Mouse (Mus musculus) brain, embryonic 18.5 days (tissue): ENCODE data around the gene Ctnnbip1.

Experiments used
- DNase-seq: peaks from one replicate; pipeline ENCODE4 v3.0.0-alpha.2; 2012; ENCODE audit warnings: low read depth, low spot score

The Ctnnbip1 gene

DNA sequence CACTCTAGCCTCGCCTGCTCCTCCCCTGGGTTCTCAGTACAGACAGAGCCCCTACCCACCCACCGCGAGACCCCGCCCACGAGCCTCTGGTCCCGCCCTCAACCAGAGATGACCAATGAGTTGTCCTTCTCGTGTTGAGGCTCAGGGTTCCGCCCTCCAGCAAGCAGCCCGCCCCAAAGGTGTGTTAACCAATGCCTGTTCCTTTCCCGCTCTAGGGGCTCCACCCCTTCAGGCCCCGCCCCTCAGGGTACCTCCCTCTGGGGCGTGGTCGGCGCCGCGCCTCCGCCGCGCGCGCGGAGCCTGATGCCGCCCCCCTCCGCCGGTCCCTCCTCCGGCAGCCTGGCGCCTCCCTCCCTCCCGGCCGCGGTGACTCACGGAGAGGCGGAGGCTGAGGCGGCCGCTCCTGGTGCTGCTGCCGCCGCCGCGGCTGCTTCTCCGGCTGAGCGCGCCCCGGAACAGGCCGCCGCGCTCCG lies at the start of gene Ctnnbip1:
Gene Ctnnbip1 (plus strand): TSS at position 369 of the 473 bp plus-strand sequence.
- peak; percentile 95 for DNase-seq

DNA sequence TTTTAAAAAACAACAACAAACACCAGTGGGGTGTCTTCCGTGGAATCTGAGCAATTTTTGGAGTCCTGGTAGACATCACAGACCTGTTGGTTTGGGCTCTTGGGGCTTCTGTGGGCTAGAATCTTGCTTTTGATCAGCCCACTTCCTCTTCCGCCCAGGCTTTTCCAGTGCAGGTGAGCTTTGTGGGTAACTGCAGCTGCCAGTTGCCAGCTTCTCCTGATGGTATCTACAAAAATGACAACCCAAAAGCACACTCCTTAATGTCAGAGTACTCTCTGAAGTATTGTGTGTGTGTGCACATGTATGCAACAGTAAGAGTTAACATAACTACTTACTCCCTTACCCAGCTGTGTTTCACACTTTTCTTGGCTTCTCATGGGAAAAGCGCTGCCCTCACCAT lies 48.5 kb upstream of the Ctnnbip1 start:
- no peak for DNase-seq

- no peak for DNase-seq
These were observed 42.9 kb upstream of the Ctnnbip1 start for GRCm38 (mm10) chr4:149475096-149475495.

DNA sequence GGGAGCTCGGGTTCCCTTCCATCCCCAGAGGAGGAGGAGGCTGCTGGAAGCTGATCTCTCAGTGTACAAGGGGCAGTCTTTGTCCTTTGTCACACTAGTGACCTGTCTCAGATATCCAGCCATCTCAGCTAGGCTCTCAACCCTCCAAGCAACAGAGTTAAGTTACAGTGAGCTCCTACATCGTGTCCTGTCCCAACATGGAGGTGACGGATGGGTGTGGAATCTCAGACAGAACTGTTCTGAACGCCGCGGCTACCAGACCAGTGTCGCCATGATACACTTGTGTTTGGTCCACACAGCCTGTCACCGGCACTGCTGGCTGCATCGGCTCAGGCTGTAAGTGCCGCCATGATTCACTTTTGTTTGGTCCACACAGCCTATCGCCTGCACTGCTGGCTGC lies 41.0 kb upstream of the Ctnnbip1 start, which contains the start of gene Tmem274:
Gene Tmem274 (plus strand): TSS at position 301 of the 400 bp plus-strand sequence.
- no peak for DNase-seq

GRCm38 (mm10) chr4:149484566-149484965 lies 33.5 kb upstream of the Ctnnbip1 start:
- DNase-seq: no peak

- peak; percentile 79 for DNase-seq
These were observed 32.8 kb upstream of the Ctnnbip1 start, which contains the start of the genes Nmnat1 and Lzic for GRCm38 (mm10) chr4:149485053-149485824. Gene Nmnat1, minus strand, starts transcription at chr4:149485202. Gene Lzic, plus strand, starts transcription at chr4:149485229.

DNA sequence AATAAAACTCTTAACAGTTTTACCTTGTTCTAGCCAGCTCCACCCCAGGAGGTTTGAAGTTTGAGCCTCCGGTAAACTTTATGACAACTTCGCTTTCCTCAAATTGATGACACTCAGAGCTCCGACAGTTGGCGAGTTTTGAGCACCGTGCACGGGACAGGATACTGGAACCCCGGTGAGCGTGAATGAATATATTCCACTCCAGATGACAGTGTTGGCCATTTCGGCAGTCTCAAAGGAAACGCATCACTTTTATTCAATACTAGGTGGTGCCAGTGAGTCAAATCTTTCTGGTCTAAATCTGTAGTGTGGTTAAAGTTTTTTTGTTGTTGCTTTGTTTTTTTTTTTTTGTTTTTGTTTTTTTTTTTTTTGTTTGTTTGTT lies 32.2 kb upstream of the Ctnnbip1 start:
- no peak for DNase-seq

- DNase-seq: no peak
These were observed 30.3 kb upstream of the Ctnnbip1 start for GRCm38 (mm10) chr4:149487729-149488128.

- DNase-seq: no peak
These were observed 28.4 kb upstream of the Ctnnbip1 start for GRCm38 (mm10) chr4:149489415-149490240.

DNA sequence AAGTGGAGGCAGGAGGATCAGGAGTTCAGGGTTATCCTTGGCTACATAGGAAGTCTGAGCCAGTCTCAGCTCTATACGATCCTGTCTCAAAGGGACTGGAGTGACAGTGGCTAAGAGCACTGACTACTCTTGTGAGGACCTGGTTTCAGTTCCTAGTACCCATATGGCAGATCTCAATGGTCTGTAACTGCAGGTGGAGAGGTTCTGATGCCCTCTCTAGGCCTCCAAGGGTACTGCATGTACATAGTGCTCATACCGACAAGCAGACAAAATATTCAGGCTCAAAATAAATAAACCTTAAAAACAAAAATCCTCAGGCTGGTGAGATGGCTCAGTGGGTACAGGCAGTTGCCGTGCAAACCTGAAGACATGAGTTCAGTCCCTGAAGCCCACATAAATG lies 26.9 kb upstream of the Ctnnbip1 start:
- no peak for DNase-seq

DNA sequence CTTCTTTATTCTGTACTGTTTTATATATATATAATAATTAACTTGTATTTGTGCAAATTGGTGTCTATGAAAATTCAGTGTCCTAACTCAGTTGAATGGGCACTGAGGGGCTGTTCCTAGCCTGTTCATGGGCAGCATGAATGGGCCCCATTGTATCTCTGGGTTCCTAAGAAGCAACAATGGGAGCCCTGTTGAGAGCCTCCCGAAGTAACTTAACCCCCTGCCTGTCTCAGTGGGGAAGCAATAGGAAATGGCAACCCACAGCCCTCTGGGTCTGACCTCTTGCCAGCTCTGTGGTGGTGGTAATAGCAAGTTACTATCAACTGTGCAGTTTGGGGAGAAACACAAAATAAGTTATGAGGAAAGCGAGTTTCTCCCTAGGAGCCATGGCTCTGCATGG lies 21.4 kb upstream of the Ctnnbip1 start:
- no peak for DNase-seq

DNA sequence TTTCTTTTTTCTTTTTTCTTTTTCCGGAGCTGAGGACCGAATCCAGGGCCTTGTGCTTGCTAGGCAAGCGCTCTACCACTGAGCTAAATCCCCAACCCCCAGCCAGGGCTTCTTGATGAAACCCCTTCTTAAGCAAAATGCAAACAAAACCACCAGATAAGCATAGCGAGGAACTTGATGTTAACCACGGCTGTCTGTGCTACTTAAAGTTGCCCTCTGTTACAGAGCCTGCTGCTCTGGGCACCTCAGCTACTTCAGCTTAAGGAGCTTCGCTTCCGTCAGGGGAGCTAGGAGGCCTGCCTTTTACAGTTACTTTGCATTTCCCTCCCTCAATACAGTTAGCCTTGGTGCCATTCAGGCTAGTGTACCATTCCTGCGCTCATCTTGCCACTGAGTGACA lies 19.1 kb upstream of the Ctnnbip1 start:
- DNase-seq: no peak

GRCm38 (mm10) chr4:149499790-149500189 lies 18.2 kb upstream of the Ctnnbip1 start:
- no peak for DNase-seq

GRCm38 (mm10) chr4:149504363-149504762 lies 13.7 kb upstream of the Ctnnbip1 start:
- DNase-seq: no peak

- DNase-seq: no peak
These were observed 13.2 kb upstream of the Ctnnbip1 start for GRCm38 (mm10) chr4:149504858-149505257.

DNA sequence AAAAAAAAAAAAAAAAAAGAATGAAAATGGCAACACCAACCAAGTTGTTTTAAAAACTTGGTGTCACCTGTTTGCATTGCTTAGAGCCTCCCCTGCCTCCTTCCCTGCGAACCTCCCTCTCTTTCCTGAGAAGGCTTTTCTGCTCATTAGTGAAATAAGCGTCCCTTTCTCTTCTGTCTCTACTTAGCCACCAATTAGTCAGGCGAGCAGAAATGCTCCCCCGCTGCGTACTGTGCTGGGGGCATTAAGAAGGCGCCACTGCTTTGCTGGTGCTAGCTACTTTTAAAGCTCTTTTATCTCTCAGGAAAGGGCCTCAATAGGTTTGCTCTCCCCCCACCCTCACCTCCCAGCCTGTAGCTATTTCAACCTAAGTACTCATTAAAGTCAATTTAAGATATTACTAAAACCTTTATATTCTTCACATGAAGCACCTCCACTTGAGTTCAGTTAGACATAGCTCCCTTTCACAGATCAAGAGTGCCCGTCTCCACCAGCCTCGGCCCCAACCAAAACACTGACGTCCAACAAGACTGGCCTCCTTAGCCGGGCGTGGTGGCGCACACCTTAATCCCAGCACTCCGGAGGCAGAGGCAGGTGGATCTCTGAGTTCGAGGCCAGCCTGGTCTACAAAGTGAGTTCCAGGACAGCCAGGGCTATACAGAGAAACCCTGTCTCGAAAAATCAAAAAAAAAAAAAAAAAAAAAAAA lies 12.6 kb upstream of the Ctnnbip1 start:
- DNase-seq: no peak

DNA sequence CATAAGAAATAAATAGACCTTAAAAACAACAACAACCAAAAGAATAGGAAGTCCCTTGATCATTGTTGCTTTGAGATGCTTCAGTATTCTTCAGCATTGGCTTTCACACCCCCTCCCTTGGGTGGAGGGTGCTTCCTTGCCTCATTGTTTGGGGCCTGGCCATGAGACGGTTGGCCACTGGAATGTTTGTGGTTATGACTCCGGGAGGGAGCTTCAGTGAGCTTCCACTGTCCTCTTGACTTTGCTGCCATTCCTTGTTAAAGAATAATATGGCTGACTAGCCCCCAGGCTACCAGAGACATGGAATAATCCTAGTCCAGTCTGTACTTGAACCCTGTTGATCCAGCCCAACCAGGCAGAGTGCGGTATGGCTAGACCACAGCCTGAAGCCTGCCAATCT lies 11.1 kb upstream of the Ctnnbip1 start:
- DNase-seq: no peak

DNA sequence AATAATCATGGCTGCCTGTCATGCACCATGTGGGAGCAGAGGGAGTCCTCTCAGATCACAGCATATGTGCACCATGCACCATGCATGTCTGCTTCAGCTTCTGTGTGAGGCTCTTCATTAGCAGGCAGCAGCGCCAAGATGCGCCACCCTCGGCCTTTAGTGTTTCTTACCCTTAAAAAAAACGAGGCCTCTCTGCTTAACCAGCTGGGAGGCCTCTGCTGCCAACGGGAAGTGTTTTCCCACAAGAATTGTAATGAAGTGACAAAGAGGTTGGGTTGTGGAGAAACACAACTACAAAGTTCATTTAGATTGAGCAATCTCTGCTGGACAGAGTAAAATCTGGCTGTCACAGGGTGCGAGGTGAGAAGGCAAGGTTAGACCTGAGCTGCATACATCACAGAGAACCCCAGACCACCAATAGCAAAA lies 6.8 kb upstream of the Ctnnbip1 start:
- no peak for DNase-seq

GRCm38 (mm10) chr4:149512072-149512471 lies 6.0 kb upstream of the Ctnnbip1 start:
- DNase-seq: no peak

DNA sequence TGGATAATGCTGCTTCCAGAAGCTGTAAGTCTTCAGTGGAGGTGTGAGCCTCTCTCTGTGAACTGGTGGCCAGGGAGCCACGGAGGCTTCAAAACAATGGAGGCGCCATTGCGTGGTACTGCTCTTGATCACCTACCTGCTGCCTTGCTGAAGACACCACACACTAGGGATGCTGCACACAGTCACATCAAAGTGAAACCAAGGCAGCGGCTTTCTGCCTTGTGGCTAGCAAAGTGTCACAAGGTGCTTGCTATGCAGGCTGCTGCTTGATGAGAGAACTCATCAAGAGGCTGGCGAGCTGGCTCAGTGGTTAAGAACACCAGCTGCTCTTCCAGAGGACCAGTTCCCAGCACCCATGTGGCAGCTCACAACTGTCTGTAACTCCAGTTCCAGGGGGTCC lies 2.3 kb upstream of the Ctnnbip1 start:
- no peak for DNase-seq

- no peak for DNase-seq
These were observed 550 bp downstream of the Ctnnbip1 start for GRCm38 (mm10) chr4:149518351-149519220.
